Mouse (Mus musculus): ENCODE data around the gene Timp4.

Gene Timp4

DNA sequence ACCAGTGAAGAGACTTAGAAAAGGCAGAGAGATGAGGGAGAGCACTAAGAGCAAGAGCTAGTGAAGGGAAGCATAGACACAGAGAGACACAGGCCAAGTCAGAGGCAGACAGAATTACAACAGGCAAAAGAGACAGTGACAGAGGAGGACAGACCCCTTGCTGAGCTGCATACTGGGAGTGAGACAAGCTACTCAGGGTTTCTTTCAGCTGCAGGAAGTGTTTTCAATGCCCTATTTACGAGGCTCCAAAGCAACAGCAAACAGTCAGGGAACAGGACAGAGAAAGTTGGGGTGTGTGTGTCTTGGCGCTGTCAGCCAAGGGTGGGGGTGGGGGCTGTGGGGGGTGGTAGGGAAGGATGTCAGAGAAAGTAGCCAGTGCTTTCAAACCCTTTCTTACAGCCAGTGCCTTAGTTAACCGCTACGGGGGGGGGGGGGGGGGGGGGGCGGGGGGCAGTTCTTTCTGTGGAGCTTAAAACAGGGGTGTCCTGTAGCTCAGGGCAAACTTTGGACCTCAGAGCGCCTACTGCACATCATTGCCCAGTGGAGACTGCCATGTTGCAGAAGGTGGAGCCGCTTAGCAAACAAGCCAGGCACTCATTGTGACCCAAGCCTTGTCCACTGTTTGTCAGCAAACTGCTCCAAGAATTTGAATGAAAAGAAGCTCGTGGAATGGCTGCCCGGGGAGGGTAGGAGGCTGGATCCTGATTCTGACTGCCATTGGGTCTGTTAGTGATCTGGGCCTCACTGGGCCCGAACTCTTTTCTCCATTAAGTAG lies at the start of gene Timp4:
Gene Timp4, minus strand, starts transcription at position 107 of the 775 bp plus-strand sequence.
- no peak for DNase-seq (ENCODE audit: low spot score in 2 of 2)

DNA sequence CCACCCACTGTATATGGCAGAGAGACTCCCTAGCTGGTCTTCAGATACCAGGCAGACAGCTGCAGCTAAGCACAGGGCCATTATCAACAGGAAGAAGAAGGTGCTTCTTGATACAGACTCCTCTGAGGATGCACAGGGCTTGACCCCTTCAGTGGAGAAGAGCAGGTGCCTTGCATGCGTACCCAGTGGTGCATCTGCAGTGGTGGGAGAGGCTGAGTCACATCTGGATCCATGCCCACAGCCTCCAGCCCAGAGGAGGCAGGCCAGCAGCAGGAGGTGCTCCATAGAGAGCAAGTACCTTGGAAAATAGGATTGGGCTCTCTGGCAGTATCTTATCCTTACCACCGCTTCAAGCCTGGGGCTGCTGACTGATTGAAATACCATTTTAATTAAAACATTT lies 41.9 kb upstream of the Timp4 start:
- no peak for DNase-seq (ENCODE audit: low spot score in 2 of 2)

DNA sequence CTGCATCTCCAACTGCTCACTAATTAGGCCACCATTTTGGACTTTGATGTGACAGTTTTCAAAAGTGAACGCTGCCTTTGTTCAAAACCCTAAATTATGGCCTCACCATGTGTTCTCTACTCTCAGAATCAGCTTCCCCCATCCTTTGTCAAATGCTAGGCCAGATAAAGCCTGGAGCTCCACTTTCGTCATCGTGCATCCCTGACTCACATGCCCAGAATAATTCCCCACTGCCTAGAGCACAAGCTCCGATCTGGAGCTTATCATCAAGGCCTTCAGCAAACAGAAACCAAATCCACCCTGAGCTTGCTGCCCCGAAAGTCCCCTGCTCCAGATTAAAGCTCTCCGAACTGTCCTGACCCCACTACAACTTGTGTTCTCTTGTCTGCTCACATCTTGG lies 40.6 kb upstream of the Timp4 start:
- no peak for DNase-seq (ENCODE audit: low spot score in 2 of 2)

DNA sequence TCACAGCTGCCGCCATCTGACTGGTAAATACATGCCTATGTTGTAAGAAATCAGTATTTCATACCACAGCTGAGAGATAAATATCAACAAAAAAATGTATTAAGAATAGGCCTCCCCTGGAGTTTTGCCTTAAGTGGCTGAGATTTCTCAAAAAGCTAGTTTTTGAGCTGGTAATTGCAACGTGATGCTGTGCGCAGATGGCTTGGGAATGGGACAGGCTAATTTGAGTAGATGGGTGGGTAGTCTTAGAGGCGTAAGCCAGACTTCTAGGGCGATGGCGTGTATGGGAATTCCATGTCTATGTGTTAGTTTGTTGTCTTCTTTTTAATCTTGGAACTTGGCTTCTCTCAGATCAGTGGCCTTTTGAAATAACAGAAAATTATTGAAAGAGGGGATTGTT lies 39.8 kb upstream of the Timp4 start:
- no peak for DNase-seq (ENCODE audit: low spot score in 2 of 2)

DNA sequence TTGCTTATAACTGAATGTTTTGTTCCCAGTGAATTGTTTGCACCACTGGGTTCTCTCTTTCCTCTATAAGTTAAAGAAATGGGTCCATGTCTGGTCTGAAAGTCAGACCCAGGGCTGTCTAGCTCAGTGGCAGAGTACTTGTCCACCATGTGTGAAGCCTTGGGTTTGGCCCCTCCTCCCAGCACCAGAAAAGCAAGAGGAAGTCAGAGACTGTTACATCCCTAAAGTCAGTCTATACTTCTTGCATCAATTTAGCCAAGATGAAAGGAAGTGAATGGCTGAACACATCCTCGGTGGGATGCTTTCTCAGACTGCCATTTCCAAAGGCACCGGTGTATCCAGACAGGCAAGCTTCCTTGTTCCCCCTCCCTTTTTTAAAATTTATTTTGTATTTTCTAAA lies 39.1 kb upstream of the Timp4 start:
- DNase-seq (ENCODE audit: low spot score in 2 of 2) = no peak

DNA sequence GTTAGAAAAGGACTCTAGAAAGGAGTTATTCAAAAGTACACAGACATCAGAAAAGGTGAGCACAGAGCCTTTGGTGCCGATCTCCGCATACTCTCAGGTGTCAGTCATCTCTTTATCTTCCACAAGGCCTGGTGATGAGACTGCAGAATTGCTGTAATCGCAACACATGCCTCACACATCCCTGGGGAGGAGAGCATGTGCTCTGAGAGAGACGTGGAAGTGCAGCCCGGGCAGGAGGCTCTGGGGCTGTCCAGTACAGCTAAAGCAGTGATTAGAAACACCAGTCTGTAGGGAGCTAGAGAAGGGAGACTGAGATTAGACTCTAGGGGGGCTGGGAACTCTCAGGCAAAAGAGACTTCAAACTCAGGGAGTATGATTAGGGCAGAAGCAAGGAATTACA lies 38.6 kb upstream of the Timp4 start:
- no peak for DNase-seq (ENCODE audit: low spot score in 2 of 2)

DNA sequence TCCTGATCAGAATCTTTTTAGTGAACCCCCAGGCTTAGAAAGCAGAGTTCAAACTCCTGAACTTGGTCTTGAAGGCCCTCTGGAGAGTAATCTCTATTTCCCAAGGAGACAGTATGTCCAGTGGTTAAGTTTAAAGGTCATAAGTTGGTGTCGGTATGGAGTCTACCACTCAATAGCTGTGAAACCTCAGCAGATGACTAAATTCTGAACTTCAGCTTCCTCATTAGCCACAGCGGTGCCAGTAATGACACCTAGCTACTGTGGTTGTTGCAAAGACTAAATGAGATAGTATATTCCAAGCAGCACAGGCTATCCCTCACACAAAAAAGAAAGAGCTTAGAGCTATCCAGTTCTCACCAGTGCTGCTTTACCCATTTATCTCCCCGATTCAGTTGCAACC lies 36.2 kb upstream of the Timp4 start:
- no peak for DNase-seq (ENCODE audit: low spot score in 2 of 2)

DNA sequence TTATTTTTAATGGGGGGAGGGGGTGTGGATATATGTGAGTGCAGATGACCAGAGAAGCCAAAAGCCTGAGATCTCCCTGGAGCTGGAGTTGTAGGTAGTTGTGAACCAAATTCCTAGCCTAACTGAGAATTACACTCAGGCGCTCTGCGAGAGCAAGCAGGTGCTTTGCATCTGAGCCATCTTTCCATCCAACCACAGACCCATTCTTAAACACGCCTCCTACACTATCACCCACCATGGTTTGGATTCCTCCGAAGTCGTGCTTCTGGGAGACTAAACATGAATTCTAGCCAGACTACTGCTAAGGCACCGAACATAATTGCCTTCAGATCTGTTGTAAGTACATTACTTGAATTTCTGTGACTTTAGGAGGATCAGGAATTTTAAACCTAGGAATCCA lies 34.4 kb upstream of the Timp4 start:
- no peak for DNase-seq (ENCODE audit: low spot score in 2 of 2)

DNA sequence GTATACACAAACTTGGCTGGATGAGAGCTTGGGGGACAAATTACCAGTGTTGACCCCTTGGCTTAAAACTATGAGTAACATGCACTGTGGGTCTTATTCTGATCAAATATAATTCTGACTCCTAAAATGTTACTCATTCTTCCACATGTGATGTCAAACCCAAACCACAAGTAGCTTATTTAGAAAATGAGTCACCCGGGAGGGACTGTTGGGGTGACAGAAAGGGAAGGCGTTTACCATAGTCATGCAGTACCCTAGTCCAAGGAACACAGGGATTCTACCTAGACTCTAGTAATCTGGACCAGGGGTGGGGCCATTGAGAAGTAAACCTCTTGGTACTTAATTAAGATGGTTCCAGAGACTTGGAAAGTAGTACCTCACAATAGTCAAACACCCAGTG lies 32.1 kb upstream of the Timp4 start:
- no peak for DNase-seq (ENCODE audit: low spot score in 2 of 2)

DNA sequence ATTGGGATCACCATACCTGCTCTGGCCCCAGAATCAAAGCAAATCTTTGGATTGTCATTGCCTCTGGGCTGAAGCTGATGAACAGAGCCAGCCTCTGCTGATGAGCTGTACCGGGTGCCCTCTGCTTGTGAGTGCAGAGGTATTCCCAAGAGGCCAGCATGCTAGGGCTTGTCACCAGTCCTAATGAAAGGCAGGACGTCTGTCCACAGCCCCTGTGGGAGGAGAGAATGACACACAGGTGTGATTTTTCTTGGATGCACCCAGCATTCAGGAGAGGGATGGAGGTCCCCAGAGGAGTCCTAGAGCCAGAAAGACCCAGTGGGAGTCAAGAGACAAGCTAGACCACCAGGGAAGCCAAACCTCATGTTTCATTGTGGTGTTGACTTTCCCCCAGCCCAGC lies 27.6 kb upstream of the Timp4 start:
- DNase-seq (ENCODE audit: low spot score in 2 of 2) = no peak

DNA sequence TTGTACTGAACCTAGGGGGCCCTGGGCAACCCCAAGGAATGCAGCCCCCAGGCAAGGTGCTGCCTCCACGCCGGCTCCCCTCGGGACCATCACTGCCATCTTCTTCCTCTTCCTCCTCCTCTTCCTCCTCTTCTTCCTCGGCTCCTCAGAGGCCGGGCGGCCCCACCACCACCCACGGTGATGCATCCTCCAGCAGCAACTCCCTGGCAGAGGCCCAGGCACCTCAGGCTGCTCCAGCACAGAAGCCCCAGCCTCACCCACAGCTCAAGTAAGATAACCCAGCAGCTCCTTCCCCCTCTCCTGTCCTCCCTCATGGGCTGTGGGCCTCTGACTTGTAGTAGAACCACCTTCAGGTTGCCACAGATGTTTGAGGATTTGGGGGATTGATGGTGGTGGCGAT lies 26.1 kb upstream of the Timp4 start:
- DNase-seq (ENCODE audit: low spot score in 2 of 2) = no peak

DNA sequence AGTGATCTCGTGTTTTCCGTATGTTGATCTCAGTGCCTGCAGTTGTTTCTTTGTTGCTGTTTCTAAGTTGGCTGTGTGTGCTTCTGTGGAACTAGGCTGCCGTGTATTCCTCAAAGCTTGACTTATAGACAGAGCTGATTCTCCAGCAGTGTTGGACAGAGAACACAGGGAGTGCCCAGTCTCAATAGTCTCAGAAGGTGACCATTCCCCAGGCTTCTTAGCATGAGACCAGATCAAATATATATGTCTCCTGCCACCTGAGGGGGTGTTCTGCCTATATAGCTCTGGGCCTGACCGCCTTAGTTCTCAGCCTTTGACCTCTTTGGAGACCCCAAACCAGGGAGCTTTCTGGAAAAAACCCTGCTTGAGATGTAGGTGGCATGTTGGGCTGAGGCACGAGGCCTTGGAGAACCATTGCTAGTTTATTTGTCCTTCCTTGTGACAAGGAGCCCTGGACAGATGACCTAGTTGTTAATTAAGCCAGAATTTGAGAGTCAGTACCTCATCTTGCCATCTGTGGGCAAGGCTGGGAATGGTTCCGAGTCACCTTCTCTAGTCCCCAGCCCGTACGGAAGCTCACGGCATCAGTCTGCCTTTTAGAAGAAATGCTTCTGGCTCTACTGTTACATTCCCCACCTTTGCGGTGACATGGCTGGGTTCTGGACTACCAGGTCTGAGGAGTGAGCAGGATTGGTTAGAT lies 23.3 kb upstream of the Timp4 start:
- no peak for DNase-seq (ENCODE audit: low spot score in 2 of 2)

DNA sequence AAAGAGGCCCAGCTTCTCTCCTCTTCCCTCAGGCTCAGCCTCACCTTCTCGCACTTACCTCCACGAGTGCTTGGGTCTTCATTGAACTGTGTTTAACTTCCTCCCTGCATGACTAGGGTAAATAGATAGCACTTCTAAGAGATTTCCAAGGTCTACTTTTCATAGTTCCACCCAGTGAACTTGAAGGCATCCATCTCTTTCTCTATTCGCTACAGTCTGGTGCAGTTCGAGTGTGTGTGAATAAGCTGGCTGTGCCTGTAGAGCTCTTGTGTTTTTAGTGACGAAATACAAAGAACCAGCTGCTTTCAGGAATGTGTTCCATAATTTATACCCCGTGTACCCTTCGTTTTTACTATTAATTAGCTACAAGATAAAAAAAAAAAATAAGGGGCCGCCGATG lies 22.7 kb upstream of the Timp4 start:
- no peak for DNase-seq (ENCODE audit: low spot score in 2 of 2)

DNA sequence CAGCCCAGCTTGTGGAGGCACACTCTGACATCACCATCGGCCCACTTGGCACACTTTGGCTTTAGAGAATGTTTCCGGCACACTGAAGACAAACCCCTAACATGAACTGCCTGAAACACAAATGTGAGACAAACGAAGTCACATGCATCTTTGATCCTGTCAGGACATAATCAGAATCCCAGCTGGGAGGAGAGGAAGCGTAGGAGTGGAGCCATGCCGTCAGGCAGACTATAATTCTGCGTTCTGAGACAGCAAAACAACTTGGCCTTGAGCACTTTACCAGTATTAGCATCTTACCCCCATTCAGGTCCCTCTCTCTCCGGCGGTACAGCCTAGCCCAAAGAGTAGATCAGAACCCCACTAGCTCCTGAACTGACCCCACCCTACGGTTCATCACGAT lies 21.3 kb upstream of the Timp4 start:
- DNase-seq (ENCODE audit: low spot score in 2 of 2) = no peak

DNA sequence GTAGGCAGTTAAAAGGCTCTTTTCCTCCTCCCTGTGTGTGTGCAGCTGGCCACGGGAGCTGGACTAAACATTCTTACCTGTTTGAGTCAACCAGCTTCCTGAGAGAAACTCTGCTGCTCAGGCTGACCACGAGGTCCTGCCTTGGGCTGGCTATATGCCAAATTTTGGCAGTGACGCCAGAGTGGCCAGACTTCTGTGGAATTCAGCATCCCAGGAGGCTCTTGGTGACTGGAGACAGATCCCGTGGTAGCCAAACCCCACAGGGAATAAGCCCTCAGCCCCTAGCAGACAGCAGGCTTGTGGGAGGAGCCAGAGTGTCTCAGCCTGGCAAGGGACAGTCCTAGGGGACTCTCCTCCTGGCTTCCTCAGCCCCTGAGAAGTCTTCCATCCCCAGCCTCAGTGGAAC lies 19.9 kb upstream of the Timp4 start:
- no peak for DNase-seq (ENCODE audit: low spot score in 2 of 2)

DNA sequence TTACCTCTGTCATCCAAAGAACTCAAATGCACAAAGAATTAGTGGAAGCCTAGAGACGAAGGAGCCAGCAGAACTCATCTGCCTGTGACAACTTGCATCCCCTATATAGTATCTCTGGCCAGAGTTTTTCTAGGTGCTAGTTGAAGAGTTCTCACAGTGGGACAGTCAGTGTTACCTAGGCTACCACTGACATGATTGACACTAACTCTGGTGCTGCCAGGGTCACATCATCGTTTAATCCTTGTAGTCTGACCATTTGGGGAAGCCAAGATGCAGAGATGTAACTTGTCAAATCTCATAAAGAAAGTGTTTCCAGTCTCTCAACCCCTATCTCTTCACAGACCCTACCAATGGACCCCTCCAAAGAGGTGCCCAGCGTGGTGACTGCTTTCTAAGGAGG lies 19.3 kb upstream of the Timp4 start:
- no peak for DNase-seq (ENCODE audit: low spot score in 2 of 2)

DNA sequence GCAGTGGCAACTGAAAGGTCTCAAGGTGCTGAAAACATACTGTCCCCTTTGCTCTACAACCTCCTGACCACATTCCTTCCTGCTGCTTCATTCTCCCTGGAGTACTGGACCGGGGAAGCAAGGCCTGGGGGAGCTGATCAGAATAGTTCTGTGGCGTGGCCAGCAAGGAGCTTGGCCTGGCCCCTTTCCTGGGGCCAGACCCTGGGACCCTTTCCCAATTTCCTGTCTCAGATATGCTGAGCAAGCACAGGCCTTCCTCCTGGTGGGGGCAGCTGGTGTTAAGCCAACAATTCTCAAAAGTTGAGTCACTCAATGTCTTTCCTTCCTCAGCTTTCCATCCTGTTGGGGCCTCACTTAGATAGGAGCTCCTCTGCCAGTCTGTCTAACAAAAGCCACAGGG lies 18.1 kb upstream of the Timp4 start:
- no peak for DNase-seq (ENCODE audit: low spot score in 2 of 2)

DNA sequence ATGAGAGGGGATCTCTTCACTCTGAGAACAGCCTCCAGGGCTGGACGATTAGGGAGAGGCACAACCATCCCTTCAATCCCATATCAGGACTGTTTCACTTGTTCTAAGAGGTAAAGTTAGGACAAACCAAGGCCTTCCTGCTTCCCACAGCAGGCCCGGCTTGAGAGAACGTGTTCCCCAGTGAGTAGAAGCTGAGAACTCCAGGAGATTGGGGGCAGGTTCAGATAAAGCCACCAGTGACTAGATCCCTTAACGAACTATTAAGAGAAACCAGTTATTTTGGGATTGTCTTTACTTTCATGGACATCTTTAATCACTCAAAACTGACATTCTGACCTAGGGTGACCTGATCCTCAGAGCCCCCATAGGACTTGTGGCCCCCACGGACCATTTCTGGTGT lies 17.6 kb upstream of the Timp4 start:
- DNase-seq (ENCODE audit: low spot score in 2 of 2) = no peak

DNA sequence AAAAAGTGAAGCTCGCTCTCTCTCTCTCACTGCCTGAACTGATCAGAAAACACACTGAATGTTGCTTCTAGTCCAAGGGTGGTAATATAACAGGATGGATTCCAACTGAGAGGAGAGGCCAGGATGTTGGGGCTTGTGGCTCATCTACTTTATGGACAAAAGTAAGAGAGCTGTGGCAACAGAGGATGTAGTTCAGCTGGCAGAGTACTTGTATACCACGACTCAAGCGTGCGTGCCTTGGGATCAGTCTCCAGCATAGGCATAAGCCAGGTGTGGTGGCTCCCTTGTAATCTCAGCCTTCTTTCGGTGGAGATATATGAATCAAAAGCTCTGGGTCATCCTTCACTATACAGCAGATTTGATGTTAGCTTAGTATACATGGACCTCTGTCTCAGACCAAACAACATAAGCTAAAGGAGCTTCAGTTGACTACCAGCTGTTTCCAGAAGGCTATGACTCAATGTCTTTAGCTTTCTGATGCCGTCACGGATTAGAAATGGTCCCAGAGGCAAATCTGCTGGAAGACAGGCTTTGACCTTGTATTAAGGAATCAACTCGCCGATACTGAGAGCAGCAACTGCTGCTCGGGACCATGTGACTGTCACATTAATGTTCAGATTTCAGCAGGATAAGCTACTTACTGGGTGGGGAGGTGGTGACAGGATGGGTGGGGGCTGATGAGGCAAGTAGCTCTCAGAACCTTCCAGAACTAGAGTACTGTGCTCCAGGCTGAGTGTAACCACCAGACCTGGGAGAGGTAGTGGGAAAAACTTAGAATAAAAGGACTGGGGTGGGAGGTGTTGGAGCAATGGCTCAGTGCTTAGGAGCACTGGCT lies 16.8 kb upstream of the Timp4 start:
- DNase-seq (ENCODE audit: low spot score in 2 of 2) = no peak

DNA sequence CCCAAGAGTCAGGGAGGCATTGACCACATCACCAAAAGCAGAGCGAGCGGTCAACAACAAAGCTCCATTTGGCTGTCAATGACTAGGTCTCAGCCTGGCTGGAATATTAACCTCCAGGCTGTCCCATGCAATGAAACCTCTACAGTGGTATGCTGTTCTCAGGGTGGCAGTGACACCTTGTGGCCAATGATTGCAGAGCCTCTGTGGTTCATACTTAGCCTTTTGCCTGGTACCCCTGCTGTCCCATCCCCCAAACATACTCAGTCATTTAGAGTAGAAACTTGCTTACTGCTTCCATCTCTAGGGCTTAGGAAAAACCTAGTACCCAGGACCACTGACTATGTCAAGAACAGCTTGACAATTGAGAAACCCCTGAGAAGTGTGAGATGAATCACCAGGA lies 15.9 kb upstream of the Timp4 start:
- peak in 1 of 2 experiments; percentile 43 for DNase-seq (ENCODE audit: low spot score in 2 of 2)

DNA sequence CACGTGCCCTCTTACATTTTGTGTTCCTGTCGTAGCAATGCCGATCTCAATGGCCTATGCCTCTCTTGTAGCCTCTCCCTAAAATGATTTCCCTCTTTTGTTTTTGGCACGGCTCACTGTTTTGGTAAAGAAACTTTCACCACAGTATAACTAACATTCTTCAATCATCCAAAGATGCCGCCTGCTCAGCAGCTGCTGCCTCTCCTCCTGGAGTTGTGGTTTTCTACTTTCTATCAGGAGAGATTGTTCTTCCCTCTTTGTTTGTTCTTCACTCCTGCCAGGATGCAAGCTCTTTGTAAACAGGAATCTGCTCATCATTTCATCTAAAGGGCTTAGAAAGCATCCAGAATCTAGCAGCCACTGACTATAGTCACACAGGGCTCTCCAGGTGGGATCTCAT lies 14.8 kb upstream of the Timp4 start:
- DNase-seq (ENCODE audit: low spot score in 2 of 2) = no peak

DNA sequence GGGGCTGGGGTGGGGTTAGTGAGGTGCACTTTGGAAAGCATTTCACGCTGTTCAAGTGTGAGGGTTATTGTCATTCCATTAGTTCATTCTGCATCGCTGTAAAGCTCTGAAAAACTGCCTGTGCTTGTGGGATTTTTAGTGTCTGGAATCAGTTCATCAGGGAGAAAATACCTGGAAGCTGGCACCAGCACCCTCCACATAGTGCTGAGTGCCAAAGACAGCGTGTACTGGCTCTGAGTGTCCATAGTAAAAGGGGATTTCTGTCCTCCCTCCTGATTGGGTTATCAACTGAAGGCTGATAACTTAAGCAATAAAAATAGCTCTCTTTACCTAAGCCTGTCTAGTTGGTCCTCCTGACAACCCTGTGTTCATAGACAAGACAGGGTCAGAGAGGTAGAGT lies 8.5 kb upstream of the Timp4 start:
- DNase-seq (ENCODE audit: low spot score in 2 of 2) = no peak

DNA sequence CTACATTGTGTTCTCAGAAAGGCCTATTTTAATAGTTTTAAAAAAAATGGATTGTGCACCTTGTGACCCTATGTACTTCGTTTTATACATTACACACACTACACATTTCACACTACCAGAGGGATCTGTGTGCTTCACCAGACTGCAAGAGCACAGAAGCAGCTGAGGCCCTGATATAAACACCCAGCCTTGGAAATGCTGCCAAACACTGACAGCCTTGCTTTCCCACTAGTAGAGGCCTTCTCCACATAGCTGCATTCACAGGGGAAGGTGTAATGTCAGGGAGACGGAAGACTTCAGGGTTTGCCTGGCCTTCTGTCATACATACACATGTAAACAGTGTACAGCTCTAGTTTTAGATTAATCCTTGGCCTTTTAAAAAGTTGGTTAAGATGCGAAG lies 3.2 kb upstream of the Timp4 start:
- DNase-seq (ENCODE audit: low spot score in 2 of 2) = no peak

Data from spleen, postnatal 10 days (tissue).